Mouse (Mus musculus): Measurements from ENCODE around the gene Xpo6.

Gene Xpo6

DNA sequence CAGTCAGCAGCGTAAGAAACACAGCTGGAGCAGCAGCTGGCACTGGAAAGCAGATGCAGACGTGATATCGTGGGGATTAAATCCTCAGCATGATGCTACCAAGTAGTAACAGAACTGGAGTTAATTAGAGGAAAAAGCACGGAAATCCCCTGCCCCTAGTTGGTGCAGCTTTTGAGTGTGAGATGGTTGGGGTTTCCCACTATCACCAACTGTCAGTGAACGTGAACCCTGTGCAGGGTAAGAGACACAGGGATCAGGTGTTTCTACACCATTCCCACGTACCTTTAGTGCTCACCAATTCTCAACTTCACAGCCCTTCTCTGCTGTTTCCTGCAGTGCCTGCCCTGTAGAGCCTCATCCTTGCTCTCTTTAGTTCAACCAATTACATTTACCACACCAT is 80.5 kb downstream of the Xpo6 start:
- DNase-seq, result no peak

DNA sequence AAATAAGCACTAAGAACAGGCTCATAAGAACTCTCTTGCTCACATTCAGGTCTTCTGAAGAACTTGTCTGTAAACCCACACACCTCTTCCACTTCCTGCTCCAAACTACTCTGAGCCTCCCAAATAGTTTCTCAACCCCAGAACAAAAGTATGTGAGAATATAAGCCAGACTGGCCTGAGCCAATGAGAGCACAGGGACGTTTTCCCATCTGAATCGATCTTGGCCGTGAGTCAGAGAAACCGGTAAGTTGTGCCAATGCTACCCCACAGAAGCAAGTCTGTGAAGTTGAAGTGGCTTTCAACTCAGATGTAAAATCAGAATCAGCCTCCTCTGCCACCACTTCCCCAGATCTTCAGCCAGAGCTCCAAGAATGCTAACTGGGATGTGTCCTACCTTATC is 87.0 kb downstream of the Xpo6 start:
- DNase-seq, result no peak

DNA sequence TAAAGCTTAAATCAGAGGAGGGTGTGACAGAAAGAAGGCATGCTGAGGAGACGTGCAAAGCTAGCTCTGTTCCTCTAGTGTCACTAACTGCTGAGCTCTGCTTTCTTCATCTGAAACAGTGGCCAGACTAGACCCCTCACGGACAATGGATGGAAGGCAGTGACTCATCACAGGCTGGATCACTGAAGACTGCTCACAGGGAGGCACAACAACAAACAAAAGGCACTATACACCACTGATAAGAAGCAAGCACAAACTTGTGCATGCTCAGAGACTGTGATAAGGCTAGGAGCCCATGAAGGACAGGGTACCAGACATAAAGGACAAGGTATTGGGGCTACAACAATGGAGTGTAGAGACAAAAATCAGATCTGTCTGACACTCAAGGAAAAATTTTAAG is 89.1 kb downstream of the Xpo6 start:
- DNase-seq, result no peak

DNA sequence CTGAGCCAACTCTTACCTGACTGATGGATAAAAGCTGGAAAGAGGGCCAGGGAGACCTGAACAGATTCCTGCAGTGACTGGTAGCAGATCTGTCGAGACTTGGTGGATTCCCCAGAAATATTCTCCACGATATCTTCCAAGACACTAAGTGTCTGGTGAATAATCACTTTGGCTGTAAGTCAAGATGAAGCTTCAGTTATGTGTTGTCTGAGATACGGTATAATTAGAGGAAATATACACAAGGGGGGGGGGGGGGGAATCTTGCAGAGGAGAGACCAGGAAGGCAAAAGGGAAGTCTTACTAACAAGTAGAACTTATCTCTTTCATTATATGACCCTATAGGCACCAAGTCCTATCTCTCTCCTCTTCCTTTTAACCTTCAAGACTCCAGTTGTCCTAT is 90.4 kb downstream of the Xpo6 start:
- no peak for DNase-seq

DNA sequence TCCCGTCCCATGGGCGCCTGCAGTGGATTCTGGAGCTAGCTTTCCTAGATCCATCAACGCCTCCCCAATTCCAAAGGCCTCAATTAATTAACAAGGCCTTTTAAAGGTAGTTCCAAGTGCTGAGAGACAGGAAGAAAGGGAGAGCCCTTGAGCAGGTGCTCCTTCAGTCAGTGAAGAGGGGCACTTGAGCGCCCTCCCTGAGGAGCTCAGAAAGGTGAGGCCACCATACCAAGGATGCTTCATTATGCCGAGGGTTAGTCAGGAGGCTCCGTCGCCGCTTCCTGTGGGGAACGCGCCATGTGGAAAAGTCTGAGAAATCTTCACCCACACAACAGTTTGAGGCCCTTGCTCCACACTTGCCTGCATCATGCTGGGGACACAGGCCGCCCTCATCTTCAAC is 99.9 kb downstream of the Xpo6 start:
- DNase-seq, result no peak

DNA sequence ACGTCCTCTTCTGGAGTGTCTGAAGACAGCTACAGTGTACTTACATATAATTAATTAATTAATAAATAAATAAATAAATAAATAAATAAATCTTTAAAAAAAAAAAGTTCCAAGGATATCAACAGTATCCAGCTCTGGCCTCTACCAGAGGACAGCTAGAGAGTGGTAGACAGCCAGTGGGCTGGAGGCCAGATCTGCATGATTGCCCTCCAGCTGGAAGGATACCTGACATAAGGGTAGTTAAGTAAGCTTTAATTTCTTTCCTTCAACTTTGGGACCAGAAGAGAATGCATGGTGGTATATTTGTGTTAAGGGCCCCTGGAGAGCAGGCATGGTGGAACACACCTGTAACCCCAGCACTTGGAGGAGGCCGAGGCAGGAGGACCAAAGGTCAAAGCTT is 100.5 kb downstream of the Xpo6 start:
- no peak for DNase-seq

DNA sequence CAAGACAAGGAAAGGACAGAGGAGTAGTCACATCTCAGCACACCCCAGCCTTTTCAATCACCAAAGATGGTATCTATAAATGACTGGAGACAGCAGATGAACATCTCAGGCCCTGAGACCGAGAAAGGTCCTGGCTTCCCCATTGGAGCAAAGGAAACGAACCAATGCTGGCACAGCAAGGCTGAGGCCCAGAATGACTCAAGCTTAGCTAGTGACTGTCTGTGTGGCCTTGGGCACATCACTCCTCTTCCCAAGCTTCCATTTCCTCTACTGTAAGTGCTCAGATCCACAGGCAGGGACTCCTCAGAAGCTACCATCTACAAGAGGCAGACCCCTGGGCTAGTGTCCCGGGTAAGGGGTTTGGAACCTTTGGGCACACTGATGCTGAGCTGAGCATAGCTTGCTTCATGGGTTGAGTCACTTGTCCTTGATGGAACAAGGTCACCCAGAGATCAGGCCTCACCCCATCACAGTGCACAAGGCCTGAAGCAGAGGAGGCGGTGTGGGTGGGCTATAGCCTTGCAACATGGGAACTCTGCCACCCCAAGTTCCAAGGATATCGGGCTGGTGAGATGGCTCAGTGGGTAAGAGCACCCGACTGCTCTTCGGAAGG is 101.0 kb downstream of the Xpo6 start:
- no peak for DNase-seq

DNA sequence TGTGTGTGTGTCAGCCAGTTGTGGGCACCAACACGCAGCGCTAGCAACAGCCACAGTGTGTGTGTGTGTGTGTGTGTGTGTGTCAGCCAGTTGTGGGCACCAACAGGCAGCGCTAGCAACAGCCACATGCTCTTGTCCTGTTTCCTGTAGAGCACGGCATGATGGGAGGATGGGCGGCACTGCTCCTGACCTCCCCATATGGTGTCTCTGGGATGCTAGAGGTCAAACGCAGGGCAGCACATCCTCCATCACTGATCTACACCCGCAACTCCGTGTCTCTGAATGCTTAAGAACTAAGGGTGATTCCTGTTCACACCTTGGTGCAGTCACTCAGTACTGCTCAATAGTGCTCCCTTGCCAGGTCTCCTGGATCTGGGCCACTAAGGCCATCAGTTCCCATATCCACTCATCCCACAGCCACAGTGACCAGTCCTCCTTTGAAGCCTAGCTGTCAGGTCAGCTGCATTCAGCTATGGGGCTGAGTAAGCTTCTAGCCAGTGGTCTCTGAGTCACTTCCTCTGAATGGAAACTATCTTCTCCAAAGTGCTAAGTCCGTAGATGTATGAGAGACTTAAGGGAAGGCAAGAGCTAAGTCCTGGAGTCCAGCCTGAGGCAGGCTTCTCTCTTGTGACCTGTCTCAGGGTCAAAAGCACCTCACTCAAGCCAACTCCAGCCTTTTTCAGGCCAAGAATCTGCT is 102.9 kb downstream of the Xpo6 start:
- DNase-seq, result no peak

DNA sequence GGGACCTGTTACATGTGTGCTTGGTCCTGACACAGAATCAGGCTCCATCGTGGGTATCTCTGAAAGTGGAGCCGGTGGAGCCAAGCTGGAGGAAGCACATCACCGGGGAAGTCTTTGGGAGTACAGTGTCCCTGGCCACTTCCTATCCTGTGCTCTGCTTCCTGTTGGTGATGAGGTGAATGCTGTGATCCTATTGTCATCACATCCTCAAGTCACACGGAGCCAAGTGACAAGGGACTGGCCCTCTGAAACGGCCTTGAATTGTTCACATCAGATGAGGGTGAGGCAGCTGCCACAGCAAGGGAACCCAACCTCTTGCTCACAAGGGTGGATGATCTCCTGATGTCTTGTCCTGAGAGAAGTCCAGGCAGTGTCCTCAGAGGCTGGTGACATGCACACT is 103.7 kb downstream of the Xpo6 start:
- no peak for DNase-seq

DNA sequence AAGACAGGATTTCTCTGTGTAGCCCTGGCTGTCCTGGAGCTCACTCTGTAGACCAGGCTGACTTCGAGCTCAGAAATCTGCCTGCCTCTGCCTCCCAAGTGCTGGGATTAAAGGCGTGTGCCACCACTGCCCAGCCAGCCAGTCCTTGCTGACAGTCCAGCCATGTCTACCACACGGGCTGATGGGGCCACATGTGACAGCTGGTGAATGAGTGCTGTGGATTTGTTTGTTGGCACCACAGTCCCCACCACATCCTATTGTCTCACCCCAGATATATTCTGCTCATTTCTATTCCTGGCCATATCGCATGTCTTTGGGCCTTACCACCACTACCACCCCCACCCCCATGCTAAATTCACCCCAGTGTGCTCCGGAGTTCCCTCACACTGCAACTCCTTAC is 105.6 kb downstream of the Xpo6 start:
- no peak for DNase-seq

DNA sequence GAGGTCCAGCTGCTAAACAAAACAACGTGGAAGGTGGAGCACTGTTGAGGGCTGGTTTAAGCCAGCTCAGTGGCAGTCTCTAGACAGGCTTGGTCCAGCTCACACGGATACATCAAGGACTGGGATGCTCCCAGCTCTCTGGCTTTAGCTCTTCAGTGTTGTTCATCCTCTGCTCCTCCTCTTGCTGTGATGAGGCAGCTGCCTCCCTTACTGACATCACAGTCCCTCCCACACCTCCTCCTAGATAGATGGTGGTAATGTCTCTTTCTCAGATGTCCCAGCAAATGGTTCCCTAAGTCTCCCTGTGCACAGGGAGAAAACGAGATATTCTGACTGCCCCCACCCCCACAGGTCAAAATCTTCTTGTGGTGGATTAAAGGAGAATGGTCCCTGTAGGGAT is 107.1 kb downstream of the Xpo6 start:
- no peak for DNase-seq

DNA sequence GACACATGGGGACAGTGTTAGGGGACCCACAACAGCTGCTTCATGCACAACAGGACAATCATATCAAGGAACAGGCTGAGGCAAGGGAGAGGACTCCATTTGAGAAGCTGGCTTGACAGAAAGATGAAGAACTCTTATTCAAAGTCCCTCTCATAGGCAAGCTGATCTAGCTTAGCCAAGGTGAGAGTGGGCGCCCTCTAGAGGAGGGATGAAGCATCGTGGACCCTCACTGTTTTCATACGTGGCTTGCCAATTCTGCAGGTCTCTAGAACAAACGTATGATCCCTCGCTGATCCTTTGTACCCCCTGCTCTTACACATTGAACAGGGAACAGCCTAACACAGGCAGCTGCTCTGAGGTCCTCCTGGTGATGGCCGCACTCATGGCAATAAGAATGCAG is 110.5 kb downstream of the Xpo6 start:
- no peak for DNase-seq

DNA sequence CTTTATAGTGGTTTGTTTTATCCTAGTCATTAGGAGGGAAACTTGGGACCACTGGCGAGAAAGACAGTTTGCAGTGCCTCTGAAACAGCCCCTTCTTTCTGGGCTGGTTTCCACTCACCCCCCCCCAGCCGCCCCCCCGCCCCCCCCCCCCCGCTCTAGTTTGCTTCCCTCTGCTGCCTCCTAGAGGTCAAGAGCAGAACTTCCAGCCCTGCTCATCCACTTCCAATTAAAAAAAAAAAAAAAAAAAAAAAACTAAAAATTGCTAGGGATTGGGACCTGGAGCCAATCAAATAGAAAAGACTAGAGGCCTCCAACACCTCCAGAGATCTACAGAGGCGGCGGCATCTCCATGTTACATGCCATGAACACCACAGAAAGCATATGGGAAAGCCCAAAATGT is 112.1 kb downstream of the Xpo6 start:
- no peak for DNase-seq

DNA sequence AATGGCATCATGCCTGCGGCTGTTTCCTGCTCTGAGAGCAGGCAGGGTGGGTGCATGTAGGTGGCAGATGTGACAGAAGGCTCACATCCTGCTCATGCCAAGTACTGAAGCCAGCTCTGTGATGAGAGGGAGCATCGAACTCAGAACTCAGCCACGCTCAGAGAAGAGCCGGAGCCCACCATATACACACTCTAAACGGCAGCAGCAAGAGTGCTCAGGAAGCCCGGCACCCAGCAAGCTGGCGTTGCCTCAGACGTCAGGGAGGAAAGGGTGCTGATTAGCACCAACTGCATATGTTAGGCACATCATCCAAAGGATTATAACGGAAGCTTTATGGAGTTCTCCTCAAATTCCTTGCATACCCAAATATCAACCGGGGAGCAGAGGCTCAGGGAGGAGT is 112.7 kb downstream of the Xpo6 start:
- no peak for DNase-seq

DNA sequence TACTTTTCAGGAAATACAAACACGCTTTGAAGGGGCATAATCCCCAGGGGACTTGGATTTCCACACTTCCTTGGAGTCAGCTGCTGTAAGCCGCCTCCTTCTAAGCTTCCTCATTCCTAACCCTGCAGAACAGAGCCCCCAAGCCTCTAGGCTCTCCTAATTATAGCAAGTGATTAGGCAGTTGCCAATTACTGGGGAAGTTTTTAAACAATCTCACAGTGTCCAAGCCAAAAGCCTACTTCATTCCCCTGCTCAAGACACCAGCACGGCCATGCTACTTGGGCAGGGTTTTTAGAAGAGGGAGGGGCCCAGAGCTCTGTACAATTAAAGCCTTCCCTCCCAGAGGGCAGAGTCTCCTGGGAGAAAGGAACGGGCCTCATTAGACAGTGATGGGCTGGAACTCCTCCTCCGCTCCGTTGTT is 114.0 kb downstream of the Xpo6 start:
- DNase-seq, result no peak

DNA sequence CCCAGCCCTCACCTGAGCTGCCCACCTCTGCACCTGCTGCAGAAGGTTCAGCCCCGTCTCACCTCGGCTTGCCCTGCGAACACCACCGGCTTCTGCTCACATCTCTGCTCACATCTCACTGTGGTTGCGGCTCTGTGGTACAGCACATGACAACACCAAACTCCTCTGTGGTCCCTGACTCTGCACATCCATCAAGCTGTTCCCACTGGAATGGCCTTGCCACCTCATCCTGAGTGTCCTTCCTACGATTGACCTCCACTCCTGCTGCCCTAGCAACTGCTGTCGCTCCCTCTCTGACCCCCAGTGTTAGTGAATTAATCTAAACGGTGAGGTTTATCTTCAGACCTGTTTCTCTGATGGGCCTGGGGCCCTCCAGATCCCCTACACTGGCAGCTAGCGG is 115.1 kb downstream of the Xpo6 start:
- DNase-seq, result no peak

DNA sequence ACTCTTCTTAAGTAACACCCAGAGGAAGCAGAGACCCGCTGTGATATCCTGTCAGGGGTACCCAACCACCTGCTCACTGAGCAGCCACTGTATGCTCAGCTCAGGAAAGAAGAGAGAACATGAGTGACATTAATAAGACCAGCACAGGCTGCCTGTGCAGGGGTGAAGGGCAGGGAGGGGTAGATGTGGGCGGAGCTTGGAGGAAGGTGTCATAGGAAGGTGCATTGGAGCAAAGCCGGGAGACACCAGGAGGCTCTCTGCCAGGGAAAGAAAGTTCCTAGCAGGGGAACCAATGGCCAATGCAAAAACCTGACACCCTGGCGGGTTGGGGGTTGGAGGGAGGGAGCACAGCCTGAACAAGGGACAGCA is 116.3 kb downstream of the Xpo6 start:
- DNase-seq, result no peak

DNA sequence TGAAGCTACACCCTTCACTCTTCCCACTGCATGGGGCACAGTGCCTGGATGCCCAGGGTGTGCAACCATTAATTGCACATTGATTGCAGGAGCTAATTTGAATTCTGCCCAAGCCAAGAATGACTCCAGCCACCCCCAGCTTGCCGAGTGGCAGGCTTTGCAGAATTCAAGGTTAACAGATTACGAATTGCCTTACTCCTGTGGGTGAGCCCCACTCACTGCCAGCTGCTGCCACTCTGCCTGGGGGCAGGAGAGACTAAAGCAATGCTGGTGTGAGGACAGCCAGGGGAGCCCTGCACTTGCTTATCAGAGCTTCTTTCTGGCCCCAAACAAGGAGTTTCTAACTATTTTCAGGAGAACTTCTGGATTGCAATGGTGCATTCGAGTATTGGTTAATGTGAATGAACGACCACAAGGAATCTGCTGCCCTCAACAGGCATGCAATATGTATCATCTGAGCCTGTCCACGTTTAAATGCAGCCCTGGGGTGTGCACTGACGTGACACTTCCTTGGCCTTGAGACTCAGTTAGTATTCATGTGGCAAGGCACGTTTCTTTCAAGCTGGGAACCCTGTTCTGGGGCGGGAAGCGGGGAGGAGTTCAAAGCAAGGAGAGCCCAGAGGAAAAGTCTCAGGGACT is 116.8 kb downstream of the Xpo6 start:
- DNase-seq, result no peak

DNA sequence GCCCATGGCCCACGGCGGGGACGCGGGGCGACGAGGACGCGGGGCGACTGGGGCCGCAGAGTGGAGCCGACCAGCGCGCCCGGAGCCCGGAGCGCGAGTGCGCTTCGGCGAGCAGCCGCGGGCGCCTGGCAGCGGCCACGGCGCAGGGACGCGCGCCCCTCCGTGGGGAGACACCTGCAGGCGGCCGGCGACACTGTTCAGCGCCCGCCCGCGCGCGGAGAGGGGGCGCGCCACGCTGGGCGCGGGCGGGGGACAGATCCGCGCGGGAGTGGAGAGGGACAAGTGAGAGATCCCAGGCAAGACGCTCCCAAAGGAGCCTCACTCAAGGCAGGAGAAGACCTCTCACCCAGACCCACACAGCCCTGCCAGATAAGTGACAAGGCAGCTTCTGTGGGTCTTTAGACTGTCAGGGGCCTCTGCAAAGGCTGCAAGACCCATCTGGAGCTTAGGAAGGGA is 118.0 kb downstream of the Xpo6 start, which contains the start of gene Gsg1l:
Gsg1l (minus strand) TSS at position 126 of the 456 bp plus-strand sequence.
- no peak for DNase-seq

DNA sequence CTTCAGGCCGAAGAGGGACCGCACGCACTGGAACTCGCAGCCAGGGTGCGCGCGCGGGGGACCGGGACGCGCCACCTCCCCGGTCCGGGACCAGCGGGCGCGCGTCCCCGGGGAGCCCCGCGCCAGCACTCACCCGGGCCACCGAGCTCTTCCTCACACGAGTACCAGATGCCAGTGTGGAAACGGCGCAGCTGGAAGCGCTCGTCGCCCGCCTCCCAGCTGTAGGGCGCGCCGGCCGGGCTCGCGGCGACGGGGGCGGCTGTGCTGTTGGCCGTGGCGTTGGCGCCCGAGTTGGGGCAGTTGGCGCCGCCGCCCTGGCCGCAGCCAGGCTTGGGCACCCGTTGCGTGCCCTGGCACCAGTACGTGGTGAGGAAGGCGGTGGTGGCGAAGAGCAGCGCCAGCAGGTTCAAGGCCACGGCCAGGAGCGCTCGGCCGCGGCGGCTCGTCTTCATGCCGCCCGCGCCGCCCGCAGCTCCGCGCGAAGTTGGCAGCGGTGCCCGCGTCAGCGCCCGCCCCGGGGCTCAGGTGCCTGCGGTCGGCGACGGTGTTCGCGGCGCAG is 118.5 kb downstream of the Xpo6 start:
- DNase-seq, result no peak

DNA sequence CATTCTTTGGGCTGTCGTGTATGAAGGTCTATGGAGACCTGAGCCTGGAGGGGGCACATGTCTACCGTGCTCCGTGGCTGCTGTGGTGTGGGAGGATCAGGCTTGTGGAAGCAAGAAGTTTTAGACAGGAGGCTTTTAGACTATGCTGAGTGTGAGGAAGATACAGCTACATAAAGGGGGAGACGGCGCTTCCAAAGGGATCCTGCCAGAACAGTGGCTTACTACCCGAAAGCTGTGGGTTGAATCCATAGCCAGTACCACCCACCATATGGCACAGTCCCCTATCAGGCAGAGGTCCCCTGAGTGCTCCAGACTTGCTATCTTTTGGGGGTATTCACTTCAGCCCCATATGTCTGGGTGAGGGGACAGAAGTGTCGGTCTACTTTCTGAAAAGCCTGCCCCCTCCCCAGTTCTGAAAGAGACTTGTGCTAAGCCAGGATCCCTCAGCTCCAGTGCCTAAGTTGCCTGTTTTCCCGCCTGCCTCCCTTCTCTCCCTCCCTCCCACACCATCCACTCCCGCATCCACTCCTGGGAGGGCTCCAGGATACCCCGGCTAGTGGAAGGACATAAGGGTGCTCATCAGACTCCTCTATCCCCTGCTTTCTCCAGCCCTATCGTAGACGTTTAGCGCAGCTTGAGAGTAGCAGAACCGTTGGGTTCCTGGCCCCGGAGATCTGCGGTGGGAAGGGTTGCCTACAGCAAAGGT is 119.2 kb downstream of the Xpo6 start:
- DNase-seq, result no peak

DNA sequence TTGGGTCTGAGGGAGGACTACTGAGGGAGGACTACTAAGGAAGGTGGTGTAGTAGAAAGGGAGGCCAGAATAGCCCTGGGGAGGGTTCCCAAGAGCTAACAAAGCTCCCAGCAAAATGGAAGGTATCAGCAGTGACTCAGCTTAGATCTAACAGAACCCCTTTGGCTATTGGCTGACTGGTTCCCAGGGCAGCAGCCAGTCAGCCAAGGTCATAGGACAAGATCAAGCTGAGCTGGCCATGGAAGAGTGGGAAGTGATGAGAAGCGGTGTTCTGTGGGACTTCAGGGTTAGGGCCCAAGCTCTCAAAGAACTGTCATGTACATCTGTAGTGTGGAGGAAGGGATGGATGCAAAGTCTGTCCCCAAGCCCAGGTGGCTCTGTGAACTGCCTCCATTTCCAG is 123.4 kb downstream of the Xpo6 start:
- no peak for DNase-seq

DNA sequence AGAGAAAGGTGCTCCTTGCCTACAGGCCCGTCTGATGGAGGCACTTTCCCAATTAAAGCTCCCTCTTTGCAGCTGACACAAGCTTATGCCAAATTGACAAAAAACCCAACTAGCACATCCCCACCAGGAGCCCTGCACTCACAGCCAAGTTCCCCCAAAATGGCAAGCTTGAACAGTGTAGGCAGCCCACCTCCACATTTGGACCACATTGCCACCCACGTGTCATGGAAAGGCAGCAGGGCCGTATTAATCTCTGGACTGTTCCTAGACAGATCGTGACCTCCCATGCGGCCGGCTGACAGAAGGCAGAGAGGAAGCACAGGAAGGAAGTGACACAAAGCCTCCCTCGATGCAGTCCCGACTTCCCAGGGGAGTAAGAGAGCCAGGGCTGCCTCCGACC is 125.2 kb downstream of the Xpo6 start:
- no peak for DNase-seq

DNA sequence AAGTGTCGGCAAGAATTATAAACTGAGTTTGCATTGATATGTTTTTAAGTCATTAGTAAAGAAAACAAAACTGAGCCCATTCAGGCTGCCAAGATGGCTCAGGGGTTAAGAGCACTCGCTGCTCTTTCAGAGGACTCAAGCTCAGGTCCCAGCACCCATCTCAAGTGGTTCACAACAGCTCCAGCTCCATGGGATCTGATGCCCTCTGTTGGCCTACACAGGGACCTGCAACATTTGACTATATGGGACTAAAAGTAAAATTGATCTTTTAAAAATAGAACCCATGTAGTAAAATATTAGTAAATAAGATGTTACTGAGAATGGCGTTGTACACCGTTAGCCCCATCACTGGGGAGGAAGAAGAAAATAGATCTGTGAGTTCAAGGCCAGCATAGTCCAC is 130.0 kb downstream of the Xpo6 start:
- DNase-seq, result no peak
